8 mouse cellular contexts compared by ENCODE assay signal in the genomic region with DNA sequence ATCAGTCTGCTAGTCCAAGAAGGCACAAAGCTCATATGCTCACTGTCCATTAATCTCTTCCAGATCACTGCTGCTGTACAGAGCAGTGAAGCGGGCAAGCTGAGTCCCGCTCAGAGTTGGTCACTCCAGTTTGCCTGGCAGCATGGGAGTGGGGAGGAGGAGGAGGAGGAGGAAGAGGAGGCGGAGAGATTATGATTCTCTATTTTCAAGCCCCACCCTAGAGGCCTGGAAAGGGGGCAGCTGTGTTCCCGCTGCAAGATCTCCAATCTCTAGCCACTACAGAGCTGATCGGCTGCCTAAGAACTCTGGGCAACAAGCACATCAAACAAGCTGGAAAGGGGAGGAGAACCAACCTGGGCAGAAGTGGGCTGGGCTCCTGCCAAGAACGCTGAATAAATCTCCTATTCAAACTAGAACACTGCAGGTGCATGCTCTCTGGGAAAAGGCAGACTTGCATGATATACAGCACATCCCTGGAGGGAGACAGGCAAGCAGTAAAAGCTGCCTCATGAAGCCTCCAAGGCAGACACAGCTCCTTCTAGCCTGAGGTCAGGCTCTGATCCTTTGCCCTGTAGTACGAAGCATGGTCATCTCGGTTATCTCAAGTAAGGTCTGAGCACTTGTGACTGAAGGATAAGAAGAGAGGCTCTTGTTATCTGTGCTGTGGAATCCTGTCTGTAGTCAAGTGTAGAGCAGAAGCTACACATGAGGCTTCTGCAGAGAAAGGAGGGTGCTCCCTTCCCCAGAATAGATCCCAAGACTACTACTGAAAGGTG. TPM values are rescaled to one million over a fixed set of nuclear protein-coding genes. Genes with fewer than 3 reads are reported as not detected.
DNase-seq lines count a peak whose midpoint lies in the region; ATAC-seq and TF ChIP-seq lines count a peak whose summit lies in the region.

No protein-coding gene starts in this region.

- H3K27ac ChIP-seq in gastrocnemius, adult 2 months, result peak overlapping the region; percentile 89
- peak overlapping the region; percentile 51; the same call in 1 of the 2 replicates for H3K27ac ChIP-seq in embryonic facial prominence, embryonic 10.5 days (replicated peaks)
- H3K27ac ChIP-seq in hindbrain, embryonic 12.5 days, result peak overlapping the region; percentile 48; the same call in 1 of the 2 replicates
- peak overlapping the region; percentile 22; the same call in 1 of the 2 replicates for H3K27ac ChIP-seq in limb, embryonic 13.5 days
- no peak overlapping the region for H3K27ac ChIP-seq in midbrain, embryonic 11.5 days (ENCODE audit: low read depth, low read length)

- H3K9me3 ChIP-seq in embryonic facial prominence, embryonic 10.5 days, result no peaks in the 10 kb centered on the region
- H3K9me3 ChIP-seq in hindbrain, embryonic 12.5 days (replicated peaks), result no peaks in the 10 kb centered on the region
- no peaks in the 10 kb centered on the region for H3K9me3 ChIP-seq in limb, embryonic 13.5 days
- H3K9me3 ChIP-seq in midbrain, embryonic 11.5 days (ENCODE audit: control insufficient read depth, low read length), result no peaks in the 10 kb centered on the region

- no peak for ATAC-seq in hindbrain, embryonic 12.5 days (ENCODE audit: low FRiP score)
- no peak for ATAC-seq in limb, embryonic 13.5 days (ENCODE audit: low FRiP score, low read depth)
- 0 out of 2 replicates have a peak, but pooled peaks have one; percentile 19 for ATAC-seq in midbrain, embryonic 11.5 days (ENCODE audit: low FRiP score)

- H3K9ac ChIP-seq in hindbrain, embryonic 12.5 days, result no peak overlapping the region
- 0 out of 2 replicates have a peak overlapping the region, but pooled peaks have one; percentile 3 for H3K9ac ChIP-seq in limb, embryonic 13.5 days
- no peak overlapping the region for H3K9ac ChIP-seq in midbrain, embryonic 11.5 days (ENCODE audit: low read length)

- H3K4me1 ChIP-seq in embryonic facial prominence, embryonic 10.5 days, result peaks cover 61% of the 10 kb centered on the region
- peaks cover 42% of the 10 kb centered on the region for H3K4me1 ChIP-seq in hindbrain, embryonic 12.5 days
- H3K4me1 ChIP-seq in limb, embryonic 13.5 days, result peaks cover 57% of the 10 kb centered on the region
- H3K4me1 ChIP-seq in midbrain, embryonic 11.5 days (ENCODE audit: control insufficient read depth, insufficient read depth, low read length), result peaks cover 20% of the 10 kb centered on the region

- peaks cover 19% of the 10 kb centered on the region for H3K36me3 ChIP-seq in embryonic facial prominence, embryonic 10.5 days (replicated peaks)
- H3K36me3 ChIP-seq in hindbrain, embryonic 12.5 days, result no peaks in the 10 kb centered on the region
- no peaks in the 10 kb centered on the region; the same call in none of the 2 replicates for H3K36me3 ChIP-seq in limb, embryonic 13.5 days
- H3K36me3 ChIP-seq in midbrain, embryonic 11.5 days (ENCODE audit: control insufficient read depth, insufficient read depth, low read length), result no peaks in the 10 kb centered on the region; the same call in 1 of the 2 replicates

- H3K4me3 ChIP-seq in gastrocnemius, adult 2 months, result no peak overlapping the region
- peak overlapping the region; percentile 1; the same call in 1 of the 2 replicates for H3K4me3 ChIP-seq in embryonic facial prominence, embryonic 10.5 days
- no peak overlapping the region for H3K4me3 ChIP-seq in hindbrain, embryonic 12.5 days
- no peak overlapping the region for H3K4me3 ChIP-seq in limb, embryonic 13.5 days
- H3K4me3 ChIP-seq in midbrain, embryonic 11.5 days (ENCODE audit: low read depth, low read length), result no peak overlapping the region

- no peak for TF ChIP-seq CTCF in gastrocnemius, adult 2 months (IDR thresholded peaks at IDR 0.05)

- DNase-seq in gastrocnemius, adult 2 months, result peak; percentile 42
- no peak for DNase-seq in gastrocnemius, adult 18-20 months (ENCODE audit: low spot score)
- peak; percentile 25 for DNase-seq in embryonic facial prominence, embryonic 10.5 days (ENCODE audit: low spot score)
- DNase-seq in midbrain, embryonic 11.5 days (ENCODE audit: low spot score, missing footprints), result peak; percentile 79
- peak; percentile 38 to 63 for DNase-seq in urinary bladder, postnatal 4 days (ENCODE audit: low spot score in 2 of 2)
- DNase-seq in cerebellum, adult 11 months, result no peak

- WGBS in embryonic facial prominence, embryonic 10.5 days, result 68% methylated on average over 8 of the region's 8 CpGs
- WGBS in hindbrain, embryonic 12.5 days, result 59% methylated on average over 8 of the region's 8 CpGs
- 58% methylated on average over 8 of the region's 8 CpGs for WGBS in limb, embryonic 13.5 days
- 68% methylated on average over 8 of the region's 8 CpGs for WGBS in midbrain, embryonic 11.5 days

- H3K27me3 ChIP-seq in embryonic facial prominence, embryonic 10.5 days (replicated peaks; ENCODE audit: low read depth, poor library complexity, severe bottlenecking), result no peaks in the 10 kb centered on the region
- H3K27me3 ChIP-seq in hindbrain, embryonic 12.5 days, result no peaks in the 10 kb centered on the region
- no peaks in the 10 kb centered on the region for H3K27me3 ChIP-seq in limb, embryonic 13.5 days
- no peaks in the 10 kb centered on the region for H3K27me3 ChIP-seq in midbrain, embryonic 11.5 days (ENCODE audit: control insufficient read depth, insufficient read depth, low read length)

- intact Hi-C loops in gastrocnemius, adult 2 months (cut with DNase I), result loop anchor here (2.0 kb wide), 1 partner anchor 31 kb away; no protein-coding TSS in a partner anchor

- H3K4me2 ChIP-seq in hindbrain, embryonic 12.5 days (replicated peaks), result no peak overlapping the region
- H3K4me2 ChIP-seq in limb, embryonic 13.5 days (replicated peaks), result no peak overlapping the region
- H3K4me2 ChIP-seq in midbrain, embryonic 11.5 days, result no peak overlapping the region

RNA-seq across cellular contexts. Expression of a gene that starts 33.5 kb away (rescaled TPM):
- total RNA-seq in gastrocnemius, adult 2 months (2021), result 10 to 100 TPM; 36.9 to 37.1 TPM
- total RNA-seq in gastrocnemius, adult 18-20 months (2021), result 10 to 100 TPM; 34.4 to 39.5 TPM
- 48.5 and 49.1 TPM in 2 replicates for polyA plus RNA-seq in embryonic facial prominence, embryonic 10.5 days (2016; fragmentation: Nextera tagmentation; extraction: Ambion mirVana)
- 62.1 and 64.2 TPM in 2 replicates for polyA plus RNA-seq in hindbrain, embryonic 12.5 days (2016; fragmentation: Nextera tagmentation; extraction: Ambion mirVana)
- polyA plus RNA-seq in limb, embryonic 13.5 days (2015; fragmentation: Nextera tagmentation; extraction: Ambion mirVana), result 38.2 and 44.3 TPM in 2 replicates
- polyA plus RNA-seq in midbrain, embryonic 11.5 days (2014; fragmentation: Nextera tagmentation; extraction: Ambion mirVana), result 43.0 and 53.9 TPM in 2 replicates

RNA-seq across cellular contexts. Expression of a gene that starts 41.1 kb away (rescaled TPM):
- total RNA-seq in gastrocnemius, adult 2 months (2021), result 1 to 10 TPM; 1.6 to 2.0 TPM
- total RNA-seq in gastrocnemius, adult 18-20 months (2021), result 1 to 10 TPM; 2.2 to 2.7 TPM
- polyA plus RNA-seq in embryonic facial prominence, embryonic 10.5 days (2016; fragmentation: Nextera tagmentation; extraction: Ambion mirVana), result 51.0 and 58.6 TPM in 2 replicates
- polyA plus RNA-seq in hindbrain, embryonic 12.5 days (2016; fragmentation: Nextera tagmentation; extraction: Ambion mirVana), result 62.5 and 66.6 TPM in 2 replicates
- 24.9 and 25.0 TPM in 2 replicates for polyA plus RNA-seq in limb, embryonic 13.5 days (2015; fragmentation: Nextera tagmentation; extraction: Ambion mirVana)
- 33.8 and 36.9 TPM in 2 replicates for polyA plus RNA-seq in midbrain, embryonic 11.5 days (2014; fragmentation: Nextera tagmentation; extraction: Ambion mirVana)

Comparison
In these comparisons a context has a peak if more than half of its experiments do, and no peak if none do; other contexts are left out.
1. DNase-seq: peak in gastrocnemius, adult 2 months (single experiment), embryonic facial prominence, embryonic 10.5 days (single experiment), midbrain, embryonic 11.5 days (single experiment) and urinary bladder, postnatal 4 days (2 of 2); none in gastrocnemius, adult 18-20 months (single experiment) and cerebellum, adult 11 months (single experiment).